Comparison of ENCODE assay signal across 31 mouse cellular contexts in genomic region chr10:42064446-42064845, GRCm38 (mm10). TPM values are rescaled to one million over a fixed set of nuclear protein-coding genes. Genes with fewer than 3 reads are reported as not detected.
DNase-seq lines count a peak whose midpoint lies in the region; ATAC-seq and TF ChIP-seq lines count a peak whose summit lies in the region.
"Had no signal": no experiment of that assay in that cellular context is flagged by ENCODE, and none has a peak within 500 bp of the region (broad histone marks: within the 10 kb centered on the region; RNA-seq: fewer than 3 reads in every experiment).

No protein-coding gene starts in this region.

- no peak for ATAC-seq in cerebellum, adult (ENCODE audit: insufficient number of reproducible peaks, low FRiP score, low TSS enrichment)
- ATAC-seq: activated CD4-positive, CD25-positive, alpha-beta regulatory T cell, adult 4 months; hindbrain, postnatal 0 days; midbrain, embryonic 13.5 days had no signal

- TF ChIP-seq POLR2A in cerebellum, adult 2 months (IDR thresholded peaks at IDR 0.05; ENCODE audit: borderline replicate concordance, insufficient read depth, low read length), result no peak

- H3K27ac ChIP-seq in cerebellum, adult 2 months (ENCODE audit: insufficient read depth, low read length), result no peak overlapping the region
- H3K27ac ChIP-seq: embryonic facial prominence, embryonic 10.5 days; embryonic facial prominence, embryonic 15.5 days; forebrain, embryonic 12.5 days; heart, embryonic 10.5 days; heart, embryonic 15.5 days; hindbrain, embryonic 12.5 days; hindbrain, postnatal 0 days; kidney, embryonic 15.5 days; liver, embryonic 14.5 days; macrophage; midbrain, embryonic 13.5 days had no signal

- peaks cover 3% of the 10 kb centered on the region for H3K4me1 ChIP-seq in cerebellum, adult 2 months (ENCODE audit: control insufficient read depth, insufficient read depth, low read length)
- H3K4me1 ChIP-seq: embryonic facial prominence, embryonic 10.5 days; embryonic facial prominence, embryonic 15.5 days; forebrain, embryonic 12.5 days; heart, embryonic 10.5 days; heart, embryonic 15.5 days; hindbrain, embryonic 12.5 days; kidney, embryonic 15.5 days; midbrain, embryonic 13.5 days had no signal

- 35% methylated on average over 5 of the region's 5 CpGs for WGBS in cerebellum, adult 2 months

- DNase-seq in cerebellum, adult 2 months, result peak; percentile 67 to 72
- DNase-seq in cerebellum, adult 8-10 months, result peak; percentile 47
- peak; percentile 58 to 61 for DNase-seq in cerebellum, postnatal 36 days
- no peak for DNase-seq in yolk sac, embryonic 10.5 days (ENCODE audit: low spot score)
- no peak for DNase-seq in Muller cell, postnatal 12 days (ENCODE audit: inconsistent ontology term)
- DNase-seq in spleen, postnatal 36 days (ENCODE audit: low spot score in 2 of 2), result no peak
- DNase-seq: adrenal gland, adult 2 months; adrenal gland, postnatal 36 days; gastrocnemius, postnatal 14 days; heart, postnatal 36 days; kidney, adult 18-20 months; left cerebral cortex, postnatal 4 days; lung, adult 2 months; lung, postnatal 10 days; retina, postnatal 1 day; right cerebral cortex, postnatal 14 days; thymus, adult 18-20 months; thymus, postnatal 25 days had no signal

- no peak for TF ChIP-seq CTCF in cerebellum, adult 2 months (IDR thresholded peaks at IDR 0.05; ENCODE audit: borderline replicate concordance, insufficient read depth, low read depth, low read length)

- H3K27me3 ChIP-seq in cerebellum, adult 2 months (ENCODE audit: control insufficient read depth, insufficient read depth, low read length), result no peaks in the 10 kb centered on the region
- H3K27me3 ChIP-seq: embryonic facial prominence, embryonic 15.5 days; forebrain, embryonic 12.5 days; heart, embryonic 15.5 days; hindbrain, embryonic 12.5 days; kidney, embryonic 15.5 days had no signal

- no peak overlapping the region for H3K4me3 ChIP-seq in cerebellum, adult 2 months (replicated peaks; ENCODE audit: insufficient read depth, low read depth, low read length)
- H3K4me3 ChIP-seq: embryonic facial prominence, embryonic 10.5 days; embryonic facial prominence, embryonic 15.5 days; forebrain, embryonic 12.5 days; heart, embryonic 10.5 days; heart, embryonic 15.5 days; hindbrain, embryonic 12.5 days; kidney, embryonic 15.5 days; midbrain, embryonic 13.5 days had no signal

RNA-seq across cellular contexts. Expression of gene Armc2, which starts 46.2 kb away (rescaled TPM):
- polyA plus RNA-seq in cerebellum, adult 2 months (2012; rRNA removed), result 4.4 and 6.0 TPM in 2 replicates

Comparison
In these comparisons a context has a peak if more than half of its experiments do, and no peak if none do; other contexts are left out.
1. DNase-seq: peak in cerebellum, adult 2 months (2 of 2), cerebellum, adult 8-10 months (single experiment) and cerebellum, postnatal 36 days (2 of 2); none in yolk sac, embryonic 10.5 days (single experiment), Muller cell, postnatal 12 days (single experiment) and spleen, postnatal 36 days (0 of 2).